Mouse (Mus musculus): ENCODE measurements at regions not wholly inside any gene's neighbourhood (a gene's known extent, or its start where the extent isn't known, plus 50 kb on each side); places are given as distances from the start of the nearest gene placed in this dataset.
"Not testable (repeated sequence)": the region's sequence is repeated elsewhere in the genome, so short reads cannot be mapped to it uniquely, and the experiment has no call there.

DNA sequence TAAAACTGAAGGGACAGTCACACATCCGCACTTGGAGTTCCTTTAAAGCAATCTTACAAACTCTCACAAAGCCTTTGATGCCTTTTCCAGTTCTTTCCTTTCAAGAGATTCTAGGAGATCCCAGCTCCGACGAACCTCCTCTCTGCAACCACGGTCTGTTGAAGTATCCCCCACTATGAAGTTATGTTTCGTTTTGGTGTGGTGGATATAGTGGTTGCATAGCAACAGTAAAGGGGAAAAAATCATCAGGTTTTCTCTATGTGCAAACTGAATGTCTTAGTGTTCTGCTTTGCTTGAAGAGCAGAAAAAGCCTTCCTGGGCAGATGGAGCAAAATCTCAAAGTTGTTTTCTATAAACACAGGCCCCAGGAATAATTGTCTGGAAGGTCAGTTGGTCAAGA lies 147.4 kb upstream of the Dlgap1 start:
- no peak for DNase-seq (ENCODE audit: low read depth, low spot score)

DNA sequence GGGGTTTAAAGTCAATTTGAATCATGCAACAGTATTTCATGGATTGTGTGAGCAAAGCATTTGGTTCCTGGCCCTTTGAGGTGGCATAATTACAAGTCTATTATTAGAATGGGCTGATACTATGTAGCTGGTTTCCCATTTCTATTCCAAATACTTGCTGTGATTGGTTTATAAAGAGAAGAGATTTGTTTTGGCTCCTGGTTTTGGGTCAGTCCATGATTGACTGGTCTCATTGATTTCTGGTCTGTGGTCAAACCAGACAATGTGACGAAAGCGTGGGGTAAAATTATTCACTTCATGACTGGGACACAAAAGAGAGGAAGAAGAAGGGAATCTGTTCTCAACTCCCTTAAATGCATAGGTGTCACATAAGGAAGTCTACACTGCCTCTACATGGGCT lies 147.0 kb upstream of the Dlgap1 start:
- DNase-seq (ENCODE audit: low read depth, low spot score), result no peak

DNA sequence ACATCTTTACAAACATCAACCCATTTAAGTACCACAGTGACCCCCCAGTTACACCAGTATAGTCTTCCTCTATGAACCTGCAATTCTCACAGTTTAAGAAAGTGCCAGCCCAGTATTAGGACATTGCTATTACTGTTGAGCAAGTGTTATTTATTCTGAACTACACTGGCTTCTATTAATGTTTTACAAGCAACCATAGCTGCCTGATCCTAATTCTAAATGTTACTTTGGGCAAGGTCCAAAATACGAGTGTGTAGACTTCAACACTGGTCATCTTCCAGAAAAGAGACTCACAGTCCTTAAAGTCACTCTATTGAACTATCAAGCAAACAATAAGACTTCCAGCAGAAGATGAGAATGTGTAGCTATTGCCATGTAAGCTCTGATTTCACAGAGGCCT lies 146.0 kb upstream of the Dlgap1 start:
- no peak for DNase-seq (ENCODE audit: low read depth, low spot score)

DNA sequence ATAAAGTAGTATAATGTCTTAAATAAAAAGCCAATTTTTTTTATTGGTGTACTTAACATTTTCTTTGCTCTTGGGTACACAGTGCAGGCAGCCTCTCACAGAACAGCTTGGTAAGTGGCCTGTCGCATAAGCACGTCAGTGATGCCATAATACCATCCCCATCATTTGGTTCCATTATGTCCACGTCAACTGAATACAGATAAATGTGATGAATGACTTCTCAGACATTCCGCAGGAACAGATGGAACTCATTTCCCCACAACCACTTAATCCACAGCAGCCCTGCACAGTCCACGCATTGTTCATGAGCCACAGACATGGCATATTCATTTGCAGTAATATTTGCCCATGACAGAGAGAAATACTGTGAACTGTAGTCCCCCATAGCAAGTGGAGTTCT lies 127.6 kb upstream of the Dlgap1 start:
- DNase-seq (ENCODE audit: low read depth, low spot score), result peak; percentile 20

DNA sequence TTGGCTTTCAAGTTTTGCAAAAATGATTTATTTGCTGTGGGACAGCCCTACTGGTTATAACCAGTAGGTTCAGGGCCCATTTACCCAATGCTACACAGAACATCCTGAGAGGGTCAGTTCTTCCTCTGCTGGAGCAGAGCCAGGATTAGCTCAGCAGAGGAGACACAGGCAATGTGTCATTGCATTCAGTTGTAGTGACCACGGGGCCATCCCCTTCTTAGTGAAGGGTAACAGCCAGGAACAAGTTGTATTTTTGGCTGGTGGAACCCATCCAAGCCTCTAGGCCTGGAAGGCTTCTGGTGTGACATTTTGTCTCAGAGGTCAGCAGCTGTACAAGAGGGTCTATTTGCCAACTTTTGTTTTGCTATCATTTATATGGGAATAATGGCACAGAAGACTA lies 120.6 kb upstream of the Dlgap1 start:
- no peak for DNase-seq (ENCODE audit: low read depth, low spot score)

DNA sequence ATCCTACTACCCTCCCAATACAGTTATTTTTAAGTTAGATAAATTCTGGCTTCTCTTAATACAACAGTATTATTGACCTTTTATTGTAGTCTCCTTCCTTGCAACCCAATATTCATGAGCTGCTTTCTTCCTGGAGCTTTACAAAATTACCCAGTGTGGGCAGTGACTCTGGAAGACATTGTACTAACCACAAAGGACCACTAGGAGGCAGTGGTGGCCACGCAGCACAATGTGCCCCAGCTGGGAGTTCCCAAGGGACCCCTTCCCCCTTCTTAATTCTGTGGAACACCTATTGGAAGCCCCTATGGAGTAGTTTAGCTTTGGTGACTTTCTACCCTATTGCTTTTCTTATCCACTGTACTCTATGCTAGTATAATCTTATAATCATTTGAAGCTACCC lies 118.8 kb upstream of the Dlgap1 start:
- no peak for DNase-seq (ENCODE audit: low read depth, low spot score)

DNA sequence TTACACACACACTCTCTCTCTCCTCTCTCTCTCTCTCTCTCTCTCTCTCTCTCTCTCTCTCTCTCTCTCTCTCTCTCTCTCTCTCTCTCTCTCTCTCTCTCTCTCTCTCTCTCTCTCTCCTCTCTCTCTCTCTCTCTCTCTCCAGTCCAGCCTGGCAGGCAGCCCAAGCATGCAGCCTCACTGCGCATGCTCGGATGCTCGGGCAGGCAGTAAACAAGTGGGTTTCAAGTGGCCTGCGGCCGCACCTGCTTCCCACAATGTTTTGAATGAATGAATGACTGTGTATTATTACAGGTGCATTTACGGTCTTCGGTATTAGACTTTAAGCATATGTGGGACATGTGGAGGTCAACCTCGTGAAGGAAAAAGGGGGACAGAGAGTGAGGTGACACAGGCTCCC lies 88.9 kb upstream of the Dlgap1 start:
- not testable (repeated sequence) for DNase-seq (ENCODE audit: low read depth, low spot score)

DNA sequence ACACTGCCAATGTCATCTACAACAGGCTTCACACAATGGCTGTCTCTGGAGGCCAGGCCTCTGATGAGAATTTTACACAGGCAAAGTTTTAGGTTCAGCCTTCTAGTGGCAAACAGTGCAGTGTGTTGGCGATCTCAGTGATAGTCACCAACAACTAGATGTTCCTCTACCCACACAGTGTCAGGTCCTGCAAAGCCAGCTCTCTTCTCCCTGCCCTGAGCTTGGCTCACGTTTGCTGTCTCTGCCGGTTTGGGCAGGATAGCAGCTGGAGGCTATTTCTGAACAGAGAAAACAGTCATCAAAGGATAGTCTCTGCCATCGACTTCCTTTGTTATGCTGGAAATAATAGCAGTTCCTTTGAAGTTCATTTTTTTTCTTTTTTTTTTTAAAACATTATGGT lies 74.9 kb upstream of the Dlgap1 start:
- no peak for DNase-seq (ENCODE audit: low read depth, low spot score)
